Mouse (Mus musculus): ENCODE measurements around the gene Clec11a. TPM values are rescaled to one million over a fixed set of nuclear protein-coding genes. Genes with fewer than 3 reads are reported as not detected.
"Not testable (repeated sequence)": the region's sequence is repeated elsewhere in the genome, so short reads cannot be mapped to it uniquely, and the experiment has no call there.

Gene Clec11a
- total RNA-seq, 2 experiments from 2014 or later = 0.87 to 1.0 TPM

DNA sequence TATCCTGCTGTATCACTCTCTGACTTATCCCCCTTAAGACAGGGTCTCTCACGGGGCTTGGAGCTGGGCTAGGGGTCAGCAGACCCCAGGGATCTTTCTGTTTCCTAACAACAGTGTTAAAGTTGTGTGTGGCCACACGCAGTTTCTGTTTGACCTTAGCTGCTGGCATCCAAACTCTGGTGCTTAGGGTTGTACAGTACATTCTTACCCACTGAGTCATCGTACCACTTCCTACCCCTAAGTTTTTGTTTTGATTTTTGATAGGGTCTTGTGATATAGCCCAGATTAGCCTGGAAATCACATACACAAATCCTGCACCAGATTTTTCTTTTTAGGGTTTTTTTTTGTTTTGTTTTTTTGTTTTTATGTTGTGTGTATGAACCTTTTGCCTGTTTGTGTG, 25.6 kb upstream of the Clec11a start:
- intact Hi-C loops (cut with DNase I) = no loop called here
- DNase-seq (ENCODE audit: low spot score) = no peak

DNA sequence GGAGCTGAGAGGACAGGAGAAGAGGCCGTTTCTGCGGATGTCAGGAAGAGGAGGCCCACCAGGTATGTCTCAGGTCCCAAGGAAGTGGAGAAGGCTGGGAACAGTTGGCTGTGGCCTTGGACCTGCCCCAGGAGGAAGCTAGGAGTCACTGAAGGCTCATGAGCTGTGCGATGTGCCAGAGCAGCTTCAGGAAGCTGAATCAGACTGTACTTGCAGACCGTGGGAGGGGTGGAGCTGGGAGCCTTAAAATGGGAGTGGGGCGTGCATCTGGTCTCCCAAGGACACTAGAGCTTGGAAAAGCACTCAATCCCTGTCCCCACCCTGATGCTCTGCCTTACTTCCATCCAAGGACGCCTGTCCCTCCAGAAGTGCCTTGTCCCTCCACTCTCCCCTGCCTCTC, 19.9 kb upstream of the Clec11a start:
- no peak for DNase-seq (ENCODE audit: low spot score)
- intact Hi-C loops (cut with DNase I) = no loop called here

DNA sequence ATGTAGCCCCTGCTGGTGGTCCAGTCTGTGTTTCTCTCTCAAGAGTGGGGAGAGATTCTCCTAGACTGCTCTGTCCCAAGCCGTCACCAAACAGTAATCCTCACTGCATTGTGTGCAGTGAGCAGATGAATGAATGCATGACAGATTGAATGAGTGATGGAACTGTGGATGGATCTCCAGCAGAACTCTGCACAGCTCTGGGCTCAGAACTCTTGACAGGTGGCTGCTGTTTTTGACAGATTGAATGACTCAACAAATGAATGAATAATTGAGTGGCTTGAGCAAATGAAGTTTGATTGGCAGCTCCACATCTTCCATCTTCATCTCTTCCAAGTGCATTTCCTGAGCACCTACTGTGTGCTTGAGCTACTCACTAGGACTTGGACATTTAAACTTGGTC, 15.6 kb upstream of the Clec11a start:
- no peak for DNase-seq (ENCODE audit: low spot score)
- intact Hi-C loops (cut with DNase I) = no loop called here

DNA sequence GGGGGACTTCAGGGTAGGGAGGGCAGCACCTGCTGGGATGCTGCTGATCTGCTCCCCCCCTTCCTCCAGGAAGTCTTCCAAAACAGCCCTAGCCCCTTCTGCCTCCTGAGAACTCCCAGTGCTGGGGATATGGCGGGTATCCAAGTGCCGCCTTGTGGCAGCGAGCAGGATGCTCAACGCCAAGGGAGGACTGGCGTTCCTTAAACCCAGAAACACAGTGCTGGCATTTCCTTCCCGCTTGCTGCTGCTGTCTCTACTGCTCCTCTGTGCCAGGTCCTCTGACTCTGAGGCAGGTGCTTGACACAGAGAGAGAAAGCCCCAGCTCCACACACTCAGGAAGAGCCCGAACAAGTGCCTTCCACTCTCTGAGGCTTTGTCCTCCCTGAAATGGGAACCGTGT, 14.2 kb upstream of the Clec11a start:
- intact Hi-C loops (cut with DNase I) = no loop called here

DNA sequence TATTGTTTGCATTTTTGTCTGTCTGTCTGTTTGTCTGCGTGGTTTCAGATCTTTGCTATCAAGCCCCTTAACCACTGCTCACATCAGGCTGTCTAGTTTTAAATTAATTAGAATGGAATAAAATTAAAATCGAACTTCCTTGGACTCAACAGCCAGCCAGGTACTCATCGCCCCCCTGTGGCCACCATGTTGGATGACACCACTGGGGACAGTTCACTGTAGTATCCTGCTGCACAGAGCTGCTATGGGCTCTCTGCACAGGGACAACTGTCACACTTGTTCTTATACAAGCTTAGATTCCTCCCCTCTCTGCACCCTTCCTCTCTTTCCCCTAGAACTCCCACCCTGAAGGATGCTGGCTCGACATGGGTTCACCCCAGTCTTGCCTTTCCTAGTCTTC, 11.2 kb upstream of the Clec11a start:
- intact Hi-C loops (cut with DNase I) = no loop called here
- DNase-seq (ENCODE audit: low spot score) = no peak

More for the DNA sequence above, 14.2 kb upstream of the Clec11a start:
- no peak for DNase-seq (ENCODE audit: low spot score)

DNA sequence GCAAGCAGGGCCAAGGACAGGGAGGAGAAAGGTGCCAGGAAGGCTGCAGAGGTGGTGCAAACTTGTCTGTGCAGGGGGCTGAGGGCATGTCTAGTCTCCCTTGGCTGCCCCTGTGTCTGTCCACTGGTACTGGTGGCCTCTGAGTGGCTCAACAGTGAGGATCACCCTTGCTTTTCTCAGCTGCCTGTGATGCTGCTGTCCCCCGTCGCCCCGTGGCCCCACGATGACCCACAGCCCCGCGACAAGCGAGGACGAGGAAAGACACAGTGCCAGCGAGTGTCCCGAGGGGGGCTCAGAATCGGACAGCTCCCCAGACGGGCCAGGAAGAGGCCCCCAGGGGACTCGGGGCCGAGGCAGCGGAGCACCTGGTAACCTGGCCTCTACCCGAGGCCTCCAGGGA, 5.8 kb upstream of the Clec11a start:
- DNase-seq (ENCODE audit: low spot score) = no peak
- intact Hi-C loops (cut with DNase I) = no loop called here

DNA sequence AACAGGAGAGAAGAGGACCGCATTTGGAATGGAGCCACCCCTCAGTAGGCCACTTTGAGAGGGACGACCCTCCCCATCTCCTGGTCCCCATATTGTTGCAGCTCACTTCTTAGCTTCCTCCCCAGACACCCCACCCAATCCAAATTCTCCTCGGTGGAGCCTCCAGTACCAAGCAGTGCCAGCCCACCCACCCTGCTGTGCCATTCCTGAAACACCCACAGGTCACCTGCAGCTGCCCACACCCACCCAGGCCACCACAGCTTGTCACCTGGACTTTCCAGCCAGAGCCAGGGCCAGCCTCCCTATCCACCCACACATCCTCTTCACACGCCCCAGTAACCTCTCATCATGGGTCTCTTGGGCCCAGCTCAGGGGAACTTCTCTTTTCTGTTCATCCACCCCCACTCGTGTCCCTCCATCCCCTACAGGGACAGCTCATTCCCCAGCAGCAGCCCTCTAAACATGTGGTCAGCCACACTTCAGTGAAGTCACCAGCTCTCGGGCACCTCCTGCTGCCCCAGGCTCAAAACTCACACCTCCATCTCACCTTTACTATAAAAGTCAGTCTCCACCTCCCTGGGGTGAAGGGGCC, 5.1 kb upstream of the Clec11a start:
- intact Hi-C loops (cut with DNase I) = no loop called here

DNA sequence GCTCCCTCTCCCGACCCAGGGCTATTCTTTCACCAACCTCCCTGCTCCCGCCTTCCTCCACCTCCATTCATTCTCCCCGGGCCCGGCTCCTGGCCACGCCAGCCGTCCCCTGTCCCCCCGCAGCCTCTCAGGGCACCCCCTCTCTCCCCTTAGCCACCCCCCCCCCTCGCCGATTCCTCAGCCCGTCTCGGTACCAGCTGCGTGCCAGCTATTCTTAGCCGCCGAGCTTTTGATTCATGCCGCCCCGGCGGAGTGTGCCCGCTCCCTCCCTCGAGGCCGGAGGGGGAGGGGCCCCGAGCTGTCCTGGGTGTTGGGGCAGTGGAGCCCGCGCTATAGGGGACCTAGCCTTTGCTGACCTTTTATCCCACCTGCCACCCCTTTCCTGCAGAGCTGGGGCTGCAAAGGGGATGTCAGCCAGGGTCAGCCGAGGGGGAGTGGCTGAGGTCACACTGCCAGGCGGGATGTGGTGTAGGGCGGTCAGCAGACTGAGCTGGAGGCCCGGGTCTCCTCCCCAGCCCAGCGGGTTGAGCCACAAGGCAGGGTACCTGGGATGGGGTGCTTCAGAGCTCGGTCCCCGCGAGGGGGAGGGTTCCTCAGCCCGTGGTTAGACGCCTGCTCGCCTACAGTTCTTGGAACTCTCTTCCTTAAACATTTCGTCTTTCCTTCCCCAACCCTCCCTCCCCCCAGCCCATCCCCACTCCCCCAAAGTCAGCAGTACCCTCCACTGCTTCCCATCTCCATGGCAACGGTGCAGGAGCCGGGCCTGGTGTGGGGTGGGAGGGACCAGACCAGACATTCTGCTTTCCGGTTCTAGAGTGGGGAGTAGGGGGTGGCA, 4.4 kb upstream of the Clec11a start:
- DNase-seq (ENCODE audit: low spot score) = no peak
- intact Hi-C loops (cut with DNase I) = no loop called here

More for the DNA sequence above, 5.1 kb upstream of the Clec11a start:
- DNase-seq (ENCODE audit: low spot score) = no peak

DNA sequence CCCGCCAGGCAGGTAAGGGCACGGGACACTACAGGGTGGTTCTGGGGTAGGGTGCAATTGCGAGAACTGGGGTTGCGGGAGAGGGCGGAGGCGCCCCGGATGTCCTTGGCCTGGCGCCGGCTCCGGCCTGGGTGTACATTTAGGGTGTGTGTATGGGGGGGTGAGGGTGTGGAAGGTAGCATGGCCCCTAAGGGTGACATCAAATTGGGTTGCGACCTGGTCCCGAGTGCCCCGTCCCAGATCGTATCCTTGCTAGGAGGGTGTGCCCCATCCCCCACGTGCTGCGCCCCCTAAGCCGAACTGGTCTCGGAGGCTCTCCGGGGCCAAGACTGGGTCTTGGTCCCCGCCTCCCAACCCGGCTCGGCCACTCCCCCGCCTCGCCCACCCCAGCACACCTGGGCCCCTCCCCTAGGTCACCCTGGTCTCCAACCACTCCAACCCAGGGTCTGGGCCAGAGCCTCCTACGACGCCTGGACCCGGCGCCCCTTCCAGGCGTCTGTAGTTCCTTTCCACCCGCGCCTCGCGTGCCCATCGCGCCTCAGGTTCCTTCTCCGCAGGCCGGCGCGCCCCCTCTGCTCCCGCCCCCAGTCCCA, 3.7 kb upstream of the Clec11a start:
- intact Hi-C loops (cut with DNase I) = no loop called here
- DNase-seq (ENCODE audit: low spot score) = no peak

- intact Hi-C loops (cut with DNase I) = no loop called here
- no peak for DNase-seq (ENCODE audit: low spot score)
Observed at GRCm38 (mm10) chr7:44309475-44310284, 3.0 kb upstream of the Clec11a start, which contains the start of gene Shank1. TSS of gene Shank1 (plus strand) at chr7:44310253.

DNA sequence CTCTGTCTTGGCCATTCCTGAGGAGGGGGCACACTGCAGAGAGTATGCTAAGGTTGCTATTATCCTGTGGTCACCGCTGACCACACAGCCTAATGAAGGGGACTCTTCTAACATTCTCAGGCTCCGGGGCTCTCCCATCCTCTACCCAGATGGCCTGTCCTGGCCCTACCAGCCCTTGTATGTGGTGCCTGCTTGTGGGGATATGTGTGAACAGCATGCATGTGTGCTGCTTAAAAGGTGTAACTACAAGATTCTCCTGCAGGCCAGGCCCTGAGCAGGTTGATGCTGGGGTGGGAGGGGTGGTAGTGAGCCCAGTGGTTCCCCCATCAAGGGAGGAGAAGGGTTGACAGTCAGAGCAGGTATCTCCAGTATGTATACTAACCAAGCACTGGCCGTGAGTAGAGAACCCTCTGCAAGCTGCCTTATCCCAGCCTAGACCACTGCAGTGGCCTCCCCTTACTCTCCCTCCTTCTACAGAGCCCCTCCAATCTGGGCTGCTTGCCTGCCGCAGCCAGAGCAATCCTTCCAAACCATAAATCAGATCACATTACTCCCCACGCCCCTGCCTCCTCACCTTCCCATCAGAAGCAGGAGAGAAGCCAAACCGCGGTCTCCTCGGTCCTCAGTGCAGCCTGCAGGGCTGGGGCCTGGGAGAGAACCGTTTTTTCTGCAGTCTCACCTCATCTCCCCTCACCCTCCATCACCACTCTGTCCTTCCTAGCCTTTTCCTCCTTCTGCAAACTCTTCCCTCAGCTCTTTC, 739 bp upstream of the Clec11a start:
- intact Hi-C loops (cut with DNase I) = no loop called here
- DNase-seq (ENCODE audit: low spot score) = no peak

DNA sequence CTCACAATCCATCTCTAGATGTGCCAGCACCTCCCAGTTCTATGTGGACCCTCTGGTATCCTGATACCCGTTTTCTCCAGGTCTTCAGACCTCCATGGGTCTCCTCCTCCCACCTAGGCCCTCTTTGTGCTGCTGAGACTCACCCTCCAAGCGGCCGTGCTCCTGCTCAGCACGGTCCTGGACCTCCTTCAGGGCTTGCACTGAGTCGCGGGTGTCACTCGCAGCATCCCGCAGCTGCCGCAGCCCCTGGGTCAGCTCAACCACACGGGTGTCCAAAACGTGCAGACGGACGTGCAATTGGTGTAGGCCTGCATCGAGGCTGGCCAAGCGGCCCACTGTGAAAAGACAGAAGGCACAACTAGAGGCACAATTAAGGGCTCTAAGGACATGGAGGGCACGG, 1.0 kb downstream of the Clec11a start:
- intact Hi-C loops (cut with DNase I) = no loop called here
- no peak for DNase-seq (ENCODE audit: low spot score)

- peak; percentile 94 for DNase-seq (ENCODE audit: low spot score)
- intact Hi-C loops (cut with DNase I) = loop anchor here (5.0 kb wide), 1 partner anchor 43 kb away; the partner anchor contains the start of gene Gm15517
Observed at GRCm38 (mm10) chr7:44304775-44305641, 1.7 kb downstream of the Clec11a start.

DNA sequence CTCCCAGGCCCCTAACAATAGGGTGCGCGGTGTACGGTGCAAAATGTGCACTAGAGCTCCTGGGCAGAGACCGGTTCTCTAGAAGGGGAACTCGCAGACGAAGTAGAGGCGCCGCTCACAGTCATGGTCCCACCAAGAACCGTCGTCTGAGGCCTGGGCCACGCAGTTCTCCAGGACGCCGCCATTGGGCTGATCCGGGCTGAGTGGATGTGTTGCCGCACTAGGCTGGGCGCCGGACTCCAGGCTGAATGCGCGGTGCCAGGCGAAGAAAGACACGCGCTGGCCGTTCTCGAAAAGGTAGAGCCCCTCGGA, 2.3 kb downstream of the Clec11a start:
- intact Hi-C loops (cut with DNase I) = loop anchor here (5.0 kb wide), 1 partner anchor 42 kb away; the partner anchor contains the start of gene Gm15517
- DNase-seq (ENCODE audit: low spot score) = no peak

DNA sequence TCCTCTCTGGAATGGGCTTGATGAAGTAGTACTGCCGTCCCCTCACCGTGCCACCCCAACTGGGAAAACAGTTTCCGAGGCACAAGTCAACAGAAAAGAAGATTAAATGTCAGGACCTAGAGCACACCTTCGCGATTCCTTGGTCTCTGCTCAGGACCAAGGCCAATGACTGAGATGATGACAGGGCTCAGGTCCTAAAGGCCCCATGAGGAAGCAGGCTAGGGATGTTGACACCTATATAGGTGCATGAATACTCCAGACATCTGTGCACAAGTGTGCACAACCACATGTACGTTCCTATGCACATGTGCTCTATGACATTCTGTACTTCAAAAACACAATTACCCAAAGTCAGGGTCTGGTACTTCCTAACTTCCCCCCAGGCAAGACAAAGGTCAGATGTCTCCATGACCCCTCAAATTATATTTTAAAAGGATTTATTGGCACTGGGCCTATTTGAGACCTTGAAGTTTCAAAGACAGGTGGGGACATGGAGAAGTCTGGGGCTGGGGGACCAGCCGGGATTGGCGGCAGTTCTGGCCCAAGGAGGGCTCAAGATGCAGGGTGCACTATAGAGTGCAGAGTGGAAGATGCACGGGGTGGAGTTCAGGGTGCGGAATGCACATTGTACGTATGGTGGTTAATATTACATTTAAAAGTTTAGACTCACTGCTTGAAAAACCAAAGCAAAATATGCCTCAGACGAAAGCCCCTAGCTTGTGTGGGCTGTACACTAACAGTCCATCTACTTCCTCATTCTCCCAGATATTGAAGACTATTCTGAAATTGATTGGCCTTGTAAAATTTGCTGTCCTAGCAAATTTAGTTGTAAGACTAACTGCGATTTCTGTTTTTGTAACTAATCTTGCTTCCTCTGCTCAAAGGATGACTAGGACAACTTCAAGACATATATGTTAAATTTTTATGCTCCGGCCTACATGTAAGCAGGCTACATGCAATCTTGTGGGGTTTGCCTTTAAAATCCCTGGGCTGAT, 3.1 kb downstream of the Clec11a start:
- DNase-seq (ENCODE audit: low spot score) = no peak
- intact Hi-C loops (cut with DNase I) = loop anchor here (5.0 kb wide), 1 partner anchor 41 kb away; the partner anchor contains the start of gene Gm15517

GRCm38 (mm10) chr7:44297501-44297900, 9.2 kb downstream of the Clec11a start:
- DNase-seq (ENCODE audit: low spot score); intact Hi-C loops (cut with DNase I): not testable (repeated sequence)

GRCm38 (mm10) chr7:44291418-44291817, 15.3 kb downstream of the Clec11a start:
- no peak for DNase-seq (ENCODE audit: low spot score)
- intact Hi-C loops (cut with DNase I) = no loop called here
